Mouse (Mus musculus) frontal cortex, postnatal 25 days (tissue): ENCODE measurements around the gene Mdh1.
"Not testable (repeated sequence)": the region's sequence is repeated elsewhere in the genome, so short reads cannot be mapped to it uniquely, and the experiment has no call there.

ENCODE experiments used
- DNase-seq, 2 experiments: peaks; one replicate each; pipeline ENCODE4 v3.0.0; 2022; ENCODE audit warnings: low spot score in 2 of 2

Gene Mdh1

GRCm38 (mm10) chr11:21545951-21546350 lies 26.2 kb downstream of the Mdh1 start:
- no peak for DNase-seq

GRCm38 (mm10) chr11:21545021-21545420 lies 27.1 kb downstream of the Mdh1 start:
- no peak for DNase-seq

DNA sequence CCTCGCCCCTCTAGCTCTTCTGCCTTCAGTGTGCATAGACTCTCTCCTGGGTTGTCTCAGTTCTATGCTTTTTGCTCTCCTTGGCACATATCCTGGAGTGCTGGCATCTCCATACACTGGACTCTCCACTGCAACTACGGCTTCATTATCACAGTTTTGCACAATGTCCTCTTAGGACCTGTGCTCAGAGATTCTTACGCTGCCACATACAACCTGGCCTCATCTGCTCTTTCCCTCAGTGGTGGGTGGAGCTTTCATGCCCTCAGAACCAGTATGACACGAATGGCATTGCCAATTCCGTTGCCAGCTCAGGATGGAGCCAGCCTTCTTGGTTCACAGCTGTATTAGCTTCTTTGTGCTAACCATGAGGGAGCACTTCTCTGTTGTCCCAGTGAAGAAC lies 29.4 kb downstream of the Mdh1 start:
- DNase-seq = no peak

DNA sequence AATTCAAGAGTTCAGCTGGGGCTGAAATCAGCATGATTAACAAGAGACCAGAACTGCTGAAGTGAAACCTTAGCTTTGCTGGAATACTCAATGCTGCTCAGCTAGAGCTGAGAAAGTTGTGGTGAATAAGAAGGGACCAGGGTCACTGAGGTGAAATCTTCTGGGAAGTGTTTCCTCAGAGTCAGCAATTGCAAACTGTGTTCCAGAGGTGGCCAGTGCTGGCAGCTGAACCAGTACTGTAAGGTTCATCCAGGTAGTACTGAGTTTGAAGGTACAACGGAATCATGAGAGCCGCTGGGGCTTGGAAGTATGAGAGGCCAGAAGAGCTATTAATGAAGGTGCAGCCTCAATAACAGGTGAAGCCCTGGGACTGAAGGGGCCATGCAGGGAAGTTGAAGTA lies 31.5 kb downstream of the Mdh1 start:
- no peak for DNase-seq

DNA sequence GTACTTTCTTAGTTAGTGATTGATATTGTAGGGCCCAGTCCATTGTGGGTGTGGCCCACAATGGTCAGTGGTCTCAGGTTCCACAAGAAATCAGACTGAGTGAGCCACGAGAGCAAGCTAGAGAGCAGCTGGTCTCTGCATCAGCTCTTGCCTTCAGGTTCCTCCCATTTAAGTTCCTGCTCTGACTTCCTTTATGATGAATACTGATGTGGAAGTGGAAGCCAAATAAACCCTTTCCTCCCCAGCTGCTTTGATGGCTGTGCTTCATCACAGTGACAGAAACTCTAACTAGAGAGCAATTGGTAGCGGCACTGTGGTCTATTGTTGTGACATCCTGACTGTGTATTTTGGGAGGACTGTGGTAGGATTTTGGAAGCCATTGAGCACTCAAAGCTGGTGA lies 32.1 kb downstream of the Mdh1 start:
- no peak for DNase-seq

DNA sequence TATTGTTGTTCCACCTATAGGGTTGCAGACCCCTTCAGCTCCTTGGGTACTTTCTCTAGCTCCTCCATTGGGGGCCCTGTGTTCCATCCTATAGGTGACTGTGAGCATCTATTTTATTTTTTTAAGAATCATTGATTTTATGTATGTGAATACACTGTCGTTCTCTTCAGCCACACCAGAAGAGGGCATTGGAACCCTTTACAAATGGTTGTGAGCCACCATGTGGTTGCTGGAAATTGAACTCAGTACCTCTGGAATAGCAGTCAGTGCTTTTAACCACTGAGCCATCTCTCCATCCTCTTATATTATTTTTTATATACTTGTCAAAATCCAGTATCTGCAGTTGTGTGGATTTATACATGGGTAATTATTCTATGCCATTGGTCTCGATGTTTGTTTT lies 41.3 kb downstream of the Mdh1 start:
- DNase-seq = not testable (repeated sequence)

GRCm38 (mm10) chr11:21528676-21529394 lies 43.3 kb downstream of the Mdh1 start:
- DNase-seq = no peak

GRCm38 (mm10) chr11:21517726-21518125 lies 54.4 kb downstream of the Mdh1 start:
- DNase-seq = no peak

DNA sequence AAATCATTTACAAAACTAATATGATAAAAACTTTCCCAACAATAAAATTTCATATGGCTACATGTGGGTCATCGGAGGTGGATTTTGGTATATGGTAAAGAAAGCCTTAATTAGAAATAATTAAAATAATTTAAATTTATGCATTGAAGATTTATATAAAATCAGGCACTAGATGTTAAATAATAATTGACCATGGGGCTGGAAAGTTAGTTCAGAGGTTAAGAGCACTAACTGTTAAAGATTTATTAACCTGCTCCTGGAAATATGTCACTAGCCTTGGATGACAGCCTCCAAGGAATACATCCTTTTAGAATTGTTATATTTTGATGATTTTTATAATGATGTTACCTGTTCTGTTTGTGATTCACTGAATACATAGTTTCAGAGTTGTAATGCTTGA lies 55.8 kb downstream of the Mdh1 start:
- not testable (repeated sequence) for DNase-seq

GRCm38 (mm10) chr11:21510577-21510976 lies 61.6 kb downstream of the Mdh1 start:
- not testable (repeated sequence) for DNase-seq

GRCm38 (mm10) chr11:21508713-21509112 lies 63.5 kb downstream of the Mdh1 start:
- DNase-seq = not testable (repeated sequence)

DNA sequence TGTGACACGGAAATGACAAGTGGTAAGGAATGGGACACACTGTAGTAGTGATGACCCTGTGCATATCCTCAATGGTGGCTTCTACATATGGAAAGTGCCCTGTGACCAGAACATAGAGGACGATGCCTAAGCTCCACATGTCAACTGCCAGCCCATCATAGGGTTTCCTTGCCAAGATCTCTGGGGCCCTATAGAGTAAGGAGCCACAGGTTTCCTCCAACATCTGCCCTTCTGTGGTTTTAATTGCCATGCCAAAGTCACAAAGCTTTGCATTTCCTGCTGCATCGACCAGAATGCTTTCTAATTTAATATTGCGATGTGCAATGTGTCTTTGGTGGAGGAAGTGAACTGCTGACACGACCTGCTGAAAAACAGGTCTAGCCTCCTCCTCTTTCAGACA lies 65.1 kb downstream of the Mdh1 start:
- DNase-seq = not testable (repeated sequence)
